8 mouse cellular contexts compared by ENCODE assay signal in genomic region chr4:120589815-120590422, GRCm38 (mm10). TPM values are rescaled to one million over a fixed set of nuclear protein-coding genes. Genes with fewer than 3 reads are reported as not detected.
DNase-seq lines count a peak whose midpoint lies in the region; ATAC-seq lines count a peak whose summit lies in the region.

No protein-coding gene starts in this region.

- peak; percentile 87 for DNase-seq in CD4-positive, CD25-positive, alpha-beta regulatory T cell, adult 2 months (ENCODE audit: low read depth, low spot score)
- DNase-seq in adrenal gland, postnatal 25 days, result peak; percentile 48
- DNase-seq in kidney, postnatal 25 days, result peak; percentile 70 to 77
- DNase-seq in thymus, adult 18-20 months, result peak; percentile 22 to 42

- peak; percentile 76; the same call in 1 of the 2 replicates for ATAC-seq in embryonic facial prominence, embryonic 13.5 days (ENCODE audit: insufficient number of reproducible peaks, insufficient read depth, low FRiP score, low TSS enrichment, low read depth)
- peak; percentile 76 for ATAC-seq in heart, embryonic 16.5 days (replicated peaks; ENCODE audit: extremely low read depth, insufficient read depth, low FRiP score)
- peak; percentile 80 for ATAC-seq in liver, embryonic 16.5 days (ENCODE audit: low read depth)
- ATAC-seq in neural tube, embryonic 13.5 days (ENCODE audit: low read depth), result peak; percentile 95

- peak overlapping the region; percentile 31; the same call in 1 of the 2 replicates for H3K4me2 ChIP-seq in embryonic facial prominence, embryonic 13.5 days
- H3K4me2 ChIP-seq in heart, embryonic 16.5 days (ENCODE audit: low read depth, low read length), result peak overlapping the region; percentile 29
- no peak overlapping the region for H3K4me2 ChIP-seq in liver, embryonic 16.5 days (ENCODE audit: low read depth, low read length)
- H3K4me2 ChIP-seq in neural tube, embryonic 13.5 days, result no peak overlapping the region

- H3K36me3 ChIP-seq in embryonic facial prominence, embryonic 13.5 days, result no peaks in the 10 kb centered on the region
- no peaks in the 10 kb centered on the region for H3K36me3 ChIP-seq in heart, embryonic 16.5 days (ENCODE audit: control insufficient read depth, insufficient read depth)
- no peaks in the 10 kb centered on the region for H3K36me3 ChIP-seq in liver, embryonic 16.5 days (ENCODE audit: control insufficient read depth, insufficient read depth)
- H3K36me3 ChIP-seq in neural tube, embryonic 13.5 days, result no peaks in the 10 kb centered on the region

- H3K27me3 ChIP-seq in embryonic facial prominence, embryonic 13.5 days, result peaks cover 19% of the 10 kb centered on the region
- H3K27me3 ChIP-seq in heart, embryonic 16.5 days (ENCODE audit: control insufficient read depth, insufficient read depth, low read length), result no peaks in the 10 kb centered on the region
- H3K27me3 ChIP-seq in liver, embryonic 16.5 days (ENCODE audit: control insufficient read depth, insufficient read depth, low read depth, low read length), result peaks cover 3% of the 10 kb centered on the region
- H3K27me3 ChIP-seq in neural tube, embryonic 13.5 days, result peaks cover 12% of the 10 kb centered on the region

- WGBS in embryonic facial prominence, embryonic 13.5 days, result 19% methylated on average over 5 of the region's 5 CpGs
- 30% methylated on average over 5 of the region's 5 CpGs for WGBS in heart, embryonic 16.5 days
- 23% methylated on average over 5 of the region's 5 CpGs for WGBS in liver, embryonic 16.5 days (ENCODE audit: insufficient replicate concordance)
- WGBS in neural tube, embryonic 13.5 days, result 37% methylated on average over 5 of the region's 5 CpGs

- H3K9me3 ChIP-seq in embryonic facial prominence, embryonic 13.5 days, result no peaks in the 10 kb centered on the region
- no peaks in the 10 kb centered on the region for H3K9me3 ChIP-seq in heart, embryonic 16.5 days (replicated peaks; ENCODE audit: control insufficient read depth, low read length)
- H3K9me3 ChIP-seq in liver, embryonic 16.5 days (replicated peaks; ENCODE audit: control insufficient read depth, low read length), result no peaks in the 10 kb centered on the region
- H3K9me3 ChIP-seq in neural tube, embryonic 13.5 days, result no peaks in the 10 kb centered on the region

- H3K4me3 ChIP-seq in embryonic facial prominence, embryonic 13.5 days, result no peak overlapping the region
- no peak overlapping the region for H3K4me3 ChIP-seq in heart, embryonic 16.5 days (ENCODE audit: low read length)
- H3K4me3 ChIP-seq in liver, embryonic 16.5 days (ENCODE audit: low read depth, low read length), result no peak overlapping the region
- H3K4me3 ChIP-seq in neural tube, embryonic 13.5 days, result no peak overlapping the region

- 0 out of 2 replicates have a peak overlapping the region, but pooled peaks have one; percentile 28 for H3K27ac ChIP-seq in embryonic facial prominence, embryonic 13.5 days
- H3K27ac ChIP-seq in heart, embryonic 16.5 days (ENCODE audit: low read length), result no peak overlapping the region; the same call in 1 of the 2 replicates
- no peak overlapping the region for H3K27ac ChIP-seq in liver, embryonic 16.5 days (ENCODE audit: low read length)
- no peak overlapping the region for H3K27ac ChIP-seq in neural tube, embryonic 13.5 days (replicated peaks)

- H3K4me1 ChIP-seq in embryonic facial prominence, embryonic 13.5 days, result peaks cover 8% of the 10 kb centered on the region; the same call in 1 of the 2 replicates
- peaks cover 9% of the 10 kb centered on the region for H3K4me1 ChIP-seq in heart, embryonic 16.5 days (ENCODE audit: control insufficient read depth, insufficient read depth, low read length)
- H3K4me1 ChIP-seq in liver, embryonic 16.5 days (ENCODE audit: control insufficient read depth, low read depth, low read length), result peaks cover 11% of the 10 kb centered on the region
- peaks cover 4% of the 10 kb centered on the region; the same call in 1 of the 2 replicates for H3K4me1 ChIP-seq in neural tube, embryonic 13.5 days (replicated peaks)

- 0 out of 2 replicates have a peak overlapping the region, but pooled peaks have one; percentile 27 for H3K9ac ChIP-seq in embryonic facial prominence, embryonic 13.5 days
- H3K9ac ChIP-seq in heart, embryonic 16.5 days (ENCODE audit: low read length), result peak overlapping the region; percentile 48
- H3K9ac ChIP-seq in liver, embryonic 16.5 days (ENCODE audit: low read depth, low read length), result no peak overlapping the region
- no peak overlapping the region for H3K9ac ChIP-seq in neural tube, embryonic 13.5 days

RNA-seq across cellular contexts. Expression of gene Gm8439, which starts 1.4 kb away (rescaled TPM):
- total RNA-seq in adrenal gland, postnatal 25 days (2021), result not detected in 2 replicates
- not detected in 2 replicates for polyA plus RNA-seq in embryonic facial prominence, embryonic 13.5 days (2015; fragmentation: Nextera tagmentation; extraction: Ambion mirVana)
- 0.42 TPM in 1 of 2 replicates, not detected in the other for polyA plus RNA-seq in heart, embryonic 16.5 days (2015; fragmentation: Nextera tagmentation; extraction: Ambion mirVana)
- 0.32 TPM in 1 of 2 replicates, not detected in the other for polyA plus RNA-seq in liver, embryonic 16.5 days (2015; fragmentation: Nextera tagmentation; extraction: Ambion mirVana)
- not detected in 2 replicates for polyA plus RNA-seq in neural tube, embryonic 13.5 days (2015; fragmentation: Nextera tagmentation; extraction: Ambion mirVana)

RNA-seq across cellular contexts. Expression of gene Ctps, which starts 19.8 kb away (rescaled TPM):
- total RNA-seq in adrenal gland, postnatal 25 days (2021), result 30.5 and 41.3 TPM in 2 replicates
- polyA plus RNA-seq in embryonic facial prominence, embryonic 13.5 days (2015; fragmentation: Nextera tagmentation; extraction: Ambion mirVana), result 86.6 and 90.7 TPM in 2 replicates
- 87.7 and 98.9 TPM in 2 replicates for polyA plus RNA-seq in heart, embryonic 16.5 days (2015; fragmentation: Nextera tagmentation; extraction: Ambion mirVana)
- polyA plus RNA-seq in liver, embryonic 16.5 days (2015; fragmentation: Nextera tagmentation; extraction: Ambion mirVana), result 20.3 and 23.7 TPM in 2 replicates
- polyA plus RNA-seq in neural tube, embryonic 13.5 days (2015; fragmentation: Nextera tagmentation; extraction: Ambion mirVana), result 73.8 and 81.3 TPM in 2 replicates

RNA-seq across cellular contexts. Expression of gene Slfnl1, which starts 57.9 kb away (rescaled TPM):
- total RNA-seq in adrenal gland, postnatal 25 days (2021), result 0.39 TPM in 1 of 2 replicates, not detected in the other
- not detected in 2 replicates for polyA plus RNA-seq in embryonic facial prominence, embryonic 13.5 days (2015; fragmentation: Nextera tagmentation; extraction: Ambion mirVana)
- polyA plus RNA-seq in heart, embryonic 16.5 days (2015; fragmentation: Nextera tagmentation; extraction: Ambion mirVana), result 0.08 and 0.11 TPM in 2 replicates
- polyA plus RNA-seq in liver, embryonic 16.5 days (2015; fragmentation: Nextera tagmentation; extraction: Ambion mirVana), result not detected in 2 replicates
- polyA plus RNA-seq in neural tube, embryonic 13.5 days (2015; fragmentation: Nextera tagmentation; extraction: Ambion mirVana), result not detected in 2 replicates

Comparison
In these comparisons a context has a peak if more than half of its experiments do, and no peak if none do; other contexts are left out.
1. DNase-seq: peak in every context shown above with its lines; median percentile 87 in CD4-positive, CD25-positive, alpha-beta regulatory T cell, adult 2 months; 74 in kidney, postnatal 25 days; 48 in adrenal gland, postnatal 25 days; 32 in thymus, adult 18-20 months.
2. H3K4me2 ChIP-seq: peak in embryonic facial prominence, embryonic 13.5 days (single experiment) and heart, embryonic 16.5 days (single experiment); none in liver, embryonic 16.5 days (single experiment) and neural tube, embryonic 13.5 days (single experiment).
3. H3K9ac ChIP-seq: peak in embryonic facial prominence, embryonic 13.5 days (single experiment) and heart, embryonic 16.5 days (single experiment); none in liver, embryonic 16.5 days (single experiment) and neural tube, embryonic 13.5 days (single experiment).
4. Peak in every context shown above with its lines, with median percentiles within 50 percentile points of each other: ATAC-seq.